8 mouse cellular contexts compared by ENCODE assay signal in the genomic region with DNA sequence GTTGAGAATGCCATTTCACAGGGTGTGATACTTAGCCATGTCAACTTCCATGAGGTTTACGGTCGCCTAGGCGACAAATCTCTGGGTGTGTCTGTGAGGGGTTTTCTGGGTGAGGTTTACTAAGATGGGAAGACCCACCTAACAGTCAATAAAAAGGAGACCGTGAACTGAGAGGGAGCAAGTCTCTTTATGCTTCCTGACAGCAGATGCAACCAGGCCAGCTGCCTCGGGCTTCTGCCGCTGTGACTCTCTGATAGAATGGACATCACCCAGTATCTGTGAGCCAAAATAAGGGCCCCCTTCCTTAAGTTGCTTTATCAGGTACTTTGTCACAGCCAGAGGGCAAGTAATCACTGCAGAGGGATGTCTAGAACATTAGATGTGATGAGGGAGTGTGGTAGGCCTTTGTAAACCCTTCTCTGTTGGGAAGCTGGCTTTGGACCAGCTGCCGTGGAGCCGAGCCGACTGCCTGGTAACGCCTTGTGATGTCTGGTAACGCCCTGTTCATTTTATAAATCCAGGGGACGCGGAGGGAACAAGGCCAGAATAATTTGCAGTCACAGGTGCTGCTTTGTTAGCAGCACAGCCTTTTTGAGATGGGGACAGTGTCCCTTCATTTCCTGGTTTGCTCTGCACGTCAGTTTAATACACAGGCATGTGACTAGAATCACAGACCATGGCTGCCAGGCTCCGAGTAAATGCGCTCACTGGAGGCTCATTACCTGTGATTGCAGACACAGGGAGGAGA. TPM values are rescaled to one million over a fixed set of nuclear protein-coding genes. Genes with fewer than 3 reads are reported as not detected.
DNase-seq lines count a peak whose midpoint lies in the region; ATAC-seq and TF ChIP-seq lines count a peak whose summit lies in the region.

No protein-coding gene starts in this region.

- TF ChIP-seq CTCF in olfactory bulb, adult 2 months (IDR thresholded peaks at IDR 0.05; ENCODE audit: insufficient read depth, low read depth, low read length), result no peak
- TF ChIP-seq CTCF in stomach, postnatal 0 days (IDR thresholded peaks at IDR 0.05; ENCODE audit: low read depth), result no peak

- H3K9ac ChIP-seq in hindbrain, embryonic 12.5 days, result no peak overlapping the region; the same call in 1 of the 2 replicates
- H3K9ac ChIP-seq in stomach, postnatal 0 days (ENCODE audit: low read length), result no peak overlapping the region

- WGBS in hindbrain, embryonic 12.5 days, result 47% methylated on average over 16 of the region's 16 CpGs
- WGBS in olfactory bulb, adult 2 months, result 31% methylated on average over 16 of the region's 16 CpGs
- WGBS in stomach, postnatal 0 days, result 60% methylated on average over 16 of the region's 16 CpGs

- H3K36me3 ChIP-seq in hindbrain, embryonic 12.5 days, result no peaks in the 10 kb centered on the region
- H3K36me3 ChIP-seq in stomach, postnatal 0 days (ENCODE audit: control insufficient read depth, insufficient read depth, low read length), result no peaks in the 10 kb centered on the region

- peak overlapping the region; percentile 82 for H3K27ac ChIP-seq in hindbrain, embryonic 12.5 days
- H3K27ac ChIP-seq in olfactory bulb, adult 2 months (ENCODE audit: insufficient read depth, low read depth, low read length), result peak overlapping the region; percentile 68
- no peak overlapping the region for H3K27ac ChIP-seq in stomach, postnatal 0 days (replicated peaks)

- no peak for TF ChIP-seq POLR2A in olfactory bulb, adult 2 months (IDR thresholded peaks at IDR 0.05; ENCODE audit: insufficient read depth, low read depth, low read length)

- 0 out of 2 replicates have a peak overlapping the region, but pooled peaks have one; percentile 4 for H3K4me2 ChIP-seq in hindbrain, embryonic 12.5 days (replicated peaks)
- H3K4me2 ChIP-seq in stomach, postnatal 0 days (replicated peaks; ENCODE audit: low read depth), result no peak overlapping the region

- H3K4me3 ChIP-seq in hindbrain, embryonic 12.5 days, result no peak overlapping the region
- no peak overlapping the region for H3K4me3 ChIP-seq in olfactory bulb, adult 2 months (ENCODE audit: insufficient read depth, low read depth, low read length)
- no peak overlapping the region for H3K4me3 ChIP-seq in stomach, postnatal 0 days (ENCODE audit: low read depth, low read length)

- no peak for TF ChIP-seq EP300 in stomach, postnatal 0 days (optimal IDR thresholded peaks at IDR 0.05)

- H3K27me3 ChIP-seq in hindbrain, embryonic 12.5 days, result no peaks in the 10 kb centered on the region
- no peaks in the 10 kb centered on the region for H3K27me3 ChIP-seq in stomach, postnatal 0 days (ENCODE audit: control insufficient read depth, insufficient read depth, low read length)

- H3K4me1 ChIP-seq in hindbrain, embryonic 12.5 days, result peaks cover 43% of the 10 kb centered on the region
- peaks cover 45% of the 10 kb centered on the region for H3K4me1 ChIP-seq in olfactory bulb, adult 2 months (ENCODE audit: control insufficient read depth, insufficient read depth, low read length)
- H3K4me1 ChIP-seq in stomach, postnatal 0 days (replicated peaks; ENCODE audit: control insufficient read depth, insufficient read depth), result peaks cover 7% of the 10 kb centered on the region

- no peaks in the 10 kb centered on the region for H3K9me3 ChIP-seq in hindbrain, embryonic 12.5 days (replicated peaks)
- H3K9me3 ChIP-seq in stomach, postnatal 0 days (ENCODE audit: control insufficient read depth, low read length), result no peaks in the 10 kb centered on the region

- peak; percentile 66 for DNase-seq in testis, postnatal 10 days (ENCODE audit: low spot score)
- DNase-seq in testis, postnatal 14 days (ENCODE audit: low spot score), result no peak
- peak; percentile 33 for DNase-seq in fibroblast of lung, adult 2 months (ENCODE audit: low read depth)
- no peak for DNase-seq in stomach, postnatal 0 days (ENCODE audit: low spot score)
- DNase-seq in yolk sac, embryonic 10.5 days (ENCODE audit: low spot score), result no peak

- ATAC-seq in hindbrain, embryonic 12.5 days (ENCODE audit: low FRiP score), result peak; percentile 76
- ATAC-seq in stomach, postnatal 0 days (ENCODE audit: low FRiP score, low TSS enrichment), result no peak
- no peak for ATAC-seq in monocyte, adult 5-6 weeks (replicated peaks; ENCODE audit: insufficient number of reproducible peaks, low FRiP score, low TSS enrichment, poor library complexity, severe bottlenecking)

RNA-seq across cellular contexts. Expression of a gene that starts 58.8 kb away (rescaled TPM):
- polyA plus RNA-seq in hindbrain, embryonic 12.5 days (2016; fragmentation: Nextera tagmentation; extraction: Ambion mirVana), result 74.6 and 77.8 TPM in 2 replicates
- polyA plus RNA-seq in olfactory bulb, adult 2 months (2012; ENCODE audit: insufficient read depth, insufficient read length, low replicate concordance, missing spikeins), result not detected in 2 replicates
- 21.9 and 22.3 TPM in 2 replicates for polyA plus RNA-seq in stomach, postnatal 0 days (2015; fragmentation: Nextera tagmentation; extraction: Ambion mirVana)
- total RNA-seq in monocyte, adult 5-6 weeks (2017), result 20.4 to 46.2 TPM (median 20.5 TPM) in 3 replicates

Comparison
In these comparisons a context has a peak if more than half of its experiments do, and no peak if none do; other contexts are left out.
1. DNase-seq: peak in testis, postnatal 10 days (single experiment) and fibroblast of lung, adult 2 months (single experiment); none in testis, postnatal 14 days (single experiment), stomach, postnatal 0 days (single experiment) and yolk sac, embryonic 10.5 days (single experiment).